Mouse (Mus musculus): ENCODE data around the gene Kcp.
A peak's percentile ranks its signal among the peaks of the same experiment; 100 is the strongest.

The Kcp gene

DNA sequence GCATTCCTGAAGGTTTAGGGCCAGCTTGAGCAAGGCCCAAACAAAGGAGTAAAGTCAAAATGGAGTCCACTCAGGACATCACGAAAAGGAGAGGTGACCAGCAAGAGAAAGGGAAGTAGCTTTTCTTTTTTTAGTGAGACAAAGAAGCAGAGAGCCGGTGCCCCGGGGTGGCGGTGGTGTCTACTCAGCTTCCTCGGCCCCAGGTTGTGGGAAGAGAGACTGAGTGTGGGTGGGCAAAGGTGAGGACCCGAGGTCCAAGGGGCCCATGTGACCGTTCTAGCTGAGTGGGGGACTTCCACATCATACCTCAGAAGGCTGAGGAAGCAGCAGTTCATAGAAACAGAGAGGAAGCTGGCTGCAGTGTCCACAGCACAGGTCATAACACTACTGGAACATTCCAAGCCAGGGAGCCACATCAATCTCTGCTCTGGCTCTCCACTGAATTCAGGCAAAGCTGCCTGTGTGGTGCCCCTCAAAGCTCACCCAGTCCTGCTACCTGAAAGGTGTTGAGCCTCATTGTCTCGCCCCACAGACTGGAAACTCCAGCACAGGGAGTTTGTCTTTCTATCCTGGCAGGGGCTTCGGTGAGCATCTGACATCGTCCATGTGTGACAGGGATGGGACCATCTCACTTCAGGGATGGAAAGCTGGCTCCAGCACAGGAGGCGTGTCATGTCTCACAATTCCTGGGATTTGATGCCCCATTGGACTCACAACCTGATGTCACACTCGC is 15.7 kb upstream of the Kcp start:
- no peak for DNase-seq (ENCODE audit: low spot score)

DNA sequence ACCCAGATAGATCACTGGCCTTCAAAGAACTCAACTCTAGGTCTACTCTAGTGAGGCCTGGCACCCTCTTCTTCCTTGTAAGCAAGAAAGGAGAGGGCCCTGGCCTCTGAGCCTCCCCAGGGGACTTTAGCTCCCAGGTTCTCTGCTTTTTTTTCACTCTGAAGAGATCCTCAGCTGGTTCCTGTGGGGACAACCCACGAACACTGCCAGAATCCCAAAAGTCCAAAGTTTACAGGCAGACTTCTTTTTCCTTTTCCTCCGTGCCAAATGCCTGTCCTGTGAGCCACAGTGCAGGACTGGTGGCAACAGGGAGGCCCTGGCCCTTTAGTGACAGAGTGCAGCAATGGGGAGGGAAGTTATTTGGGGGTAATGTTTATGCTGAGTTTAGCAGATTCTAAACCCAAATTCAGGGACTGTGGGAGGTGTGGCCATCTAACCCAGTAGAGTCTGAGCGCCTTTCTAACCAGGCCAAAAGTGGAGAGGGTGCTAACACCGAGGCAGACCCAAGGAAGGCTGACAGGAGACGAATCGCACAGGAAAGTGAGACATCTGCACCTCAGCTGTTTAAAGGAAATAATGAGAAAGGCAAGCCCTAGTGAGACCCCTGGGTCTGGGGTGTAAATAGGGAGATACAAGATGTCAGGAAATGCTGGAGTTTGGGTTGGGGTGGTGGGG is 15.0 kb upstream of the Kcp start:
- no peak for DNase-seq (ENCODE audit: low spot score)

DNA sequence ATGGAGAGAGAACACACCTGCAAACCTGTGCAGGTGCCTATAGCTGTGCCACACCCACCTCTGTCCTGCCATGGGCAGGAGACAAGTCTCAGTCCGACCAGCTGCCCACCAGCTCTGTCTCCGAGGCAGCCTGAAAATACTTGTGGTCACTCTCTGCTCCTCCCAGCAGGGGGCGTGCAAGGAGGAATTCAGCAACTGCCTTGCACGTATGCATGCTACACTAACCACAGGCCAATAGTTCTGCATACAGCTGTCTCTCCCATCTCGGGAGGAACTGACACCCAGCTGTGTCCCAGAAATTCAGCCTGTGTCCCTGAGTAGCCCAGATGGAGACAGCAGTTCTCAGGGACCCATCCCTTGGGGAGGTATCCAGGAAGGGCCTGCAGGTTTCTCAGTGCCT is 9.4 kb upstream of the Kcp start:
- DNase-seq (ENCODE audit: low spot score), result peak; percentile 74

DNA sequence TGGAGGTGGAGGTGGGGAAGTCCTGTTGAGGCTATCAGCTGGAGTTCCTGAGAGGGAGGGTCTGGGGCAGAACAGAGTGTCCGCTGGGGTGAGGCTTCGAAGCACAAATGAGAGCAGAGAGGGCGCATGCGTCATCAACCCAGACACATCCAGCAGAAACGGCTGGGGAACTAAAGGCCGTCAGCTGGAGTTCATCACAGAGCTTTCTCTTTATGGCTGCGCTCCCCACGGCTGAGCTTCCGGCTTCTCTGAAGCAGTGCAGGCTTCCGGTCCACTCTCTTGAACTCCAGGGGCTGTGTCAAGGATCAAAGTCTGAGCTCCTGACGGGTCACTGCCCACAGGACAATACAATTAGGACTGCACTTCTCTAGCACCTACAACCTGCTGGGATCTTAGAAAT is 5.5 kb upstream of the Kcp start:
- DNase-seq (ENCODE audit: low spot score), result no peak

DNA sequence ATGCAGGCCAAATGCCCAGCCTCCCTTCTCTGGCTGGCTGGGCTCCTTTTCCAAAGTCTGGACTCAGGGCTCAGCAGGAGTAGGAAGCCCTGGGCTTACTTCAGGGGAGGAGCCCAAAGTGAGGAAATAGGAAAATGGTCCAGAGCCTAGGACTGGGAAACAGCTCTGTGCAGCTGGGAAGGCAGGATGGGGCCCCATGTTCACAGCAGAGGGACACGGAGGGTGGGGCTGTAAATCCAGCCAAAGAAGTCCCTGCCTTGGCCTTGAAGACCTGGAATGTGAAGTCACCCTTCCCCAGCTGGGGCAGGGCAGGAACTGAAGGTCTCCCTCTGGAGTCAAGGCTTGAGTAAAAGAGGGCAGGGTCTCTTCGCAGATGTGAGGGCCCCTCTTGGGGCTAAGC is 1.3 kb upstream of the Kcp start:
- DNase-seq (ENCODE audit: low spot score), result no peak

DNA sequence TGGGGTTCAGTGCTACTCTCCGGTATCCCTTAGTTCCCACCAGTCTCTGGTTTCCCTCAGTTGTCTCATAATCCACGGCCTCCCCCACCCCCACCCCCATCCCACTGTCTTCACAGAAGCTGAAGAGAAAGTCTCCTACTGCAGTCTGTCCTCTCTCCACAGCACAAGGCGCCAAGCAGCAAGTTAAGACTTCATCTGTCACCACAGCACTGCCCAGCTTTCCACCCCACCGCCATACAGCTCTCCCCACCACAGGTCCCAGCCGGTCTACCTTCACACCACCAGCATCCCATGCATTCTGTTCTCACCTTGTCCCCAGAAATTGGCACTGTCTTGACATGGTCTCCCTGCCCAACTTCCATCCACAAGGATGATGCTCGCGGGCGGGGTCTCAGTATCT is 918 bp downstream of the Kcp start:
- no peak for DNase-seq (ENCODE audit: low spot score)

DNA sequence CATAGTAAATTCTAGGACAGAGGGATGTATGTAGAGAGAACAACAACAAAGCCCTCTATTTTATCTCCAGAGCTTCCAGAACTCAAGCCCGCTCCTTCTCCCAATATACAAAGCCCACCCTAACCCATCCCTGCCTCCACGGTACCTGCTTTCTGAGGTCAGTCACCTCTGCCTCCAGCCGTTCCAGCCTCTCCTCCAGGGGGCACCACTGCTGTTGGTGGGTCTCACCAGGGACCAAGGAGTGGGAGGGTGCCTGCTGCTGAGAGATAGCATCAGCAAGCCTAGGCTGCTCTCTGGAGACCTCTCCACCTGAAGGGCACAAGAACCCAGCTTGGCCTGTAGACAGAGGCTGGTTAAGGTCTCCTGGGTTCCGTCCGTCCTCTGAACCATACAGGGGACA is 2.3 kb downstream of the Kcp start:
- no peak for DNase-seq (ENCODE audit: low spot score)

DNA sequence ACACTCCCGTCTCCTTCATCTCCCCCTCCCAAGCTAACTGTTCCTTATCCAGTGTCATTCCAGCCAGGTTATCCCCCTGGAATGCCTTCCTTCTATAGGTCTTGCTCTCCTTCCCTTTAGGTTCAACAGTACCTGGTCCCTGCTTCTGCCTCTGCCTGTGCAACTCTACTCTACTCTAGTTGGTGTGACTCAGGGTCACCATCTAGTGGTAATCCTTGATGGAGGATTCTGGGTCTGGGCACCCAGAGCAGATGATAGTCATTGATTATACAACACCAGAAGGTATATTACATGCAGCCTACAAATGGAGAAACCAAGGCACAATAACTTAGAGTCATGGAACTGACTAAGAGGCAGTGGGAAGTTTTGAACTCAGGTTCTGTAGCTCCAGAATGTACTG is 6.2 kb downstream of the Kcp start:
- DNase-seq (ENCODE audit: low spot score), result peak; percentile 18

DNA sequence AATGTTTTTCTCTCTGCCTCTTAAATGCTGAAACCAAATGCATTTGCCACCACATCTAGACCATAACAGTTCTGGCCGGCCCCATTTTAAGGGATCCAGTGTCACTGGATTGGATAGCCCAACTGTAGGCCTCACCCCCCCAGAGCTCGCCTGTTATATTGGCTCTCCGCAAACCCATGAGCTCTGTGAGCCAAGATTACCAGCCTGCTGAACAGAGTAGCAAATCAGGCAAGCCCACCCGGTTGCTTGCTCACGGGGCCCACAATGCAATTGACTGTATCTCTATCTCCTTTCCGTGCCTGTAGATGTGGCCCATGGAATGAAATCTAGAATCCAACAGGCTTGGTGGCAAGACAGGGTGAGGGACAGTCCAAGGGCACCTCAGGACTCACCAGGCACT is 6.9 kb downstream of the Kcp start:
- no peak for DNase-seq (ENCODE audit: low spot score)

DNA sequence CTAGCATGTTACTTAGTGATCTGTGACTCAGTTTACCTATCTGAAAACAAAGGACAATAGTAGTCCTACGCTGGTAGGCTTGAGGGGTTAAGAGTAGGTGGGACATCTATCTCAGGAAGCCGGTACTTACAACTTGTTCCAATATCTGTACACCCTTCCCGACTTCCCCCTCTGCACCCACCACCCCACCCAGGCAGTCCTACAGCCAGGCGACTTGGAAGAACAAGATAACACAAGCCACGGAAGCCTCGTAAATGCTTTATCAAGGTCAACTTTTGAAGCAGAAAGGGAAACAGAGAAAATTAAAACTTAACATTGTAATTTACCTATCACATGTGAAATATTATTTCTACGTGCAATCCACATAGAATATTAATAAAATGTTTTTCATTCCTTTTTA is 7.6 kb downstream of the Kcp start:
- no peak for DNase-seq (ENCODE audit: low spot score)

DNA sequence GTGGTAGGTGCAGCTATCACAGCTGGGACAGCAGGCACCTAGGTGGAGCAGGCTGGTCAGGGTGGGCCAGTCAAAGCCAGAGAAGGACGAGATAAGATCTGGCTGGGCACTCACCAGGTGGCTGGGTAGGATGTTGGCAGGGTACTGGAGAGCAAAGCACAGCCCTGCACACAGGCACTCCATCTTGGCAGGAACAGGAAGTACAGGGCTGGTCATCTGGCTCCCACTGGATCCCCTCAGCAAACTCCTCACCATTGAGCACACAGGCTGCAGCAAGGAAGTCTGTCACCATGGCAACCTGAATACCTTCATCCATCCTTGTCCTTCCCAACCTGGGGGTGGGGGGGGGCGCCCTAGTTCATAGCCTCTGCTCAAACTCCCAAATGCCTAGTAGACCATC is 10.0 kb downstream of the Kcp start:
- no peak for DNase-seq (ENCODE audit: low spot score)

DNA sequence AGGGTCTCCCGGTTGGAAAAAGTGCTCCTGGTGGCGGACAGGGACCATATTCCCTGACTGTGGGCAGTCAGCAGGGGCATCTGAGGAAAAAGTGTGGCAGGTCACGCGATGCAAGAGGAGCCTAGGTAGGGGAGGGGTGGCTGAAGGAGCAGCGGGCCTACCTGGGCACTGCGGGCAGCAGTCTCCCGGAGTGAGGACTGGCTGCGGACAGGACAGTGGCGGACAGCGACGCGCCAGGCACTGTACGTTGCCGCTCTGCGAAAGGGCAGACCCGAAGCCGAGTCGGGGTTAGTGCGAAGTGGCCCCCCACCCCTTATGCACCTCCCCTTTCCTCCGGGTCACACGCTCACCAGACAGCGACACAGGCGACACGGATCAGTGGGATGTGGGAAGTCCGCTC is 11.5 kb downstream of the Kcp start:
- DNase-seq (ENCODE audit: low spot score), result no peak

DNA sequence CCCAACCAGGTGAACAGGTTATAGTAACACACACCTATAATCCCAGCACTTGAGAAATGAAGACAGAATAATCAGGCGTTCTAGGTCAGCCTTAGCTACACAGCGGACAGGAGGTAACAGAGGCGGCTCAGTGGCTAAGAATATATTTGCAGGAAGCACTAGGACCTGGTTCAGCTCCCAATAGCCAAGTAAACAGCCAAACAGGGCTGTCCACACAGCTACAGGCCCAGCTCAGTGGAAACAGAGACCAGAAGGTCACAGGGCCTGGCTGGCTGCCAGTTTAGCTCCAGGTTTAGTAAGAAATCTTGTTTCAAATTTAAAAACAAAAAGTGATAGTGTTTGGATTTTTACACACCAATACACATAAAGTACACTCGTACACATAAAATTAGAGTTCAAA is 13.7 kb downstream of the Kcp start:
- DNase-seq (ENCODE audit: low spot score), result no peak

DNA sequence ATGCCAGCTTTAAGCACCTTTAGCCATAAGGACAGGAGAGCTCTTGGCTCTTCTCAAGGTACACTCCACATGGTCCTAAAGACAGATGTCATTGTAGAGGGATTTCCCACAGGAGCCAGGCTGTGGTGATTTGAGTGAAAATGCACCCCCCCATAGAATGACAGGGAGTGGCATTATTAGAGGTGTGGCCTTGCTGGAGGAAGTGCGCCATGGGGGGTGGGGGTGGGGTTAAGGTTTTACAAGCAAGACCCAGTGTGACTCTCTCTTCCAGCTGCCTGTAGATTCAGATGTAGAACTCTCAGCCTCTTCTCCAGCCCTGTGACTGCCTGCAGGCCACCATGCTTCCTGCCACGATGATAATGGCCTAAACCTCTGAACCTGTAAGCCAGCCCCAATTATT is 21.8 kb downstream of the Kcp start:
- no peak for DNase-seq (ENCODE audit: low spot score)

DNA sequence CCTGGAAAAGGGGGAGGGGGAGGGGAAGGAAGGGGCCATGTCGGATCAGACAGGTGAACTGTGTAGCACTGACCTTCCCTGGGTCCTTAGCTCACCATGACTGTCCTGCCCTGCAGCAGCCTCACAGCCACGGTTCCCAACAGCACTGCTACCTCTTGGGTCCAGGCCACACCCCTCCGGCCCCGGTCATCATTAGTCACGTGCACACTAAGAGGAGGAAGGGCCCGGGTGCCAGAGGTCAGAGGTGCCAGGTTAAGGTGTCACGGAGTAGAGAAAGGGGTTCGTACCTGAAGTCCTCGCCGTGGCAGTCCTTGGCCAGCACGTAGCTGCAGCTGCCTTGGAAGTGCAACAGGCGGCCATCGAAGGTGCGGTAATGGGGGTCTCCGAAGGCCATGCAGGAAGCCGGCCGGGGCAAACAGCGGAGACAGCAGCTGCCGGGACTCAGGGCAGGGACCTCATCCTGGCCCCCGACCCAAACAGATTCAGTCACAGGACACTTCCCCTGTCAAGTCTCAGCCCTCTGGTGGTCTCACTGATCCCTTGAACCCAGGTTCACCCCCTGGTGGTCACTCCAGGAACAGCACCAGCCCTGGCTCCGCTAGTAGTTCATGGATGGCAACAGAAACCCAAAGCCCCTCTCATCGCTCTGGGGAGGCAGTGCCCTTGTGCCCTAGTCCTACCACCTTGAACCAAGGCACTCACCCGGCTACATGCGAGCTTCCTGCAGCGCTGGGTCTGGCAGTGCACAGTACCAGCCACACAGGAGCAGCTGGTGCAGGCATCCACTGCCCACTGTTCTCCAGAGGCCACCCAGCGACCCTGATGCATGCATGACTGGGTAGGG is 22.8 kb downstream of the Kcp start:
- DNase-seq (ENCODE audit: low spot score), result peak; percentile 61

DNA sequence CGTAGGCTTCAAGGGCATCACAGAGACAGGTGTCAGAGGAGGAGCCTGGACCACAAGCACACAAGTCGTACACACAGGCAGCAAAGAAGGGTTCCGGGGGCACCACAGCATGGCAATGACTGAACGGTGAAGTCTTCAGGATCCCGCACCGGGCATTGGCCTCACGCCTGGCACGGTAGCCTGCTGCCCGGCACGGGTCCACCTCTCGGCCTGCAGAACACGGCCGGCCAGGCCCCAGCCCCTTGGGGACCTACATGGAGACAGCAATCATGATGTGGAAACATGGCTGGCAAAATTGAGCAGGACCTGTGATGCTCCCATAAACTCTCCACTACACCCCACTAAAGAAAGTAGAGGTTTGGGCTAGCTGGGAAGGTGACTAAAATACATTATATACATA is 25.1 kb downstream of the Kcp start:
- no peak for DNase-seq (ENCODE audit: low spot score)

DNA sequence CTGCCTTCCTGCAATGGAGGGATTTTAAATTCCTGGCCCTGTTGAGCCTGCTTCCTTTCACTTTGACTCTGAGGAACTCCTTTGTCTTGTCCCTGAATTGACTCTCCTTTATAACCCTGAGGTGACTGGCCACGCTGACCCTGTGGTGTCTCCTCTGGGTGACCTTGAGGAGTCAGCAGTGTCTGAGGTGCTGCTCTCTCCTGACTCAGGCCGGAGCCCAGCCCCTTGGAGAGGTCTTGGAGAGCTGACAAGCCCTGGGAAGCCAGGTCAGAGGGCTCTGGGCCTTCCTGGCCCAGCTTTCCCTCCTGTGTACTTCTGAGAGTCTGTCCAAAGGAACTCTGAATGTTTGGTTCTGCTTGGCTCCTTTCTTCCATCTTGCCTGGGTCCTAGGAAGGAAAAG is 33.0 kb downstream of the Kcp start:
- no peak for DNase-seq (ENCODE audit: low spot score)

DNA sequence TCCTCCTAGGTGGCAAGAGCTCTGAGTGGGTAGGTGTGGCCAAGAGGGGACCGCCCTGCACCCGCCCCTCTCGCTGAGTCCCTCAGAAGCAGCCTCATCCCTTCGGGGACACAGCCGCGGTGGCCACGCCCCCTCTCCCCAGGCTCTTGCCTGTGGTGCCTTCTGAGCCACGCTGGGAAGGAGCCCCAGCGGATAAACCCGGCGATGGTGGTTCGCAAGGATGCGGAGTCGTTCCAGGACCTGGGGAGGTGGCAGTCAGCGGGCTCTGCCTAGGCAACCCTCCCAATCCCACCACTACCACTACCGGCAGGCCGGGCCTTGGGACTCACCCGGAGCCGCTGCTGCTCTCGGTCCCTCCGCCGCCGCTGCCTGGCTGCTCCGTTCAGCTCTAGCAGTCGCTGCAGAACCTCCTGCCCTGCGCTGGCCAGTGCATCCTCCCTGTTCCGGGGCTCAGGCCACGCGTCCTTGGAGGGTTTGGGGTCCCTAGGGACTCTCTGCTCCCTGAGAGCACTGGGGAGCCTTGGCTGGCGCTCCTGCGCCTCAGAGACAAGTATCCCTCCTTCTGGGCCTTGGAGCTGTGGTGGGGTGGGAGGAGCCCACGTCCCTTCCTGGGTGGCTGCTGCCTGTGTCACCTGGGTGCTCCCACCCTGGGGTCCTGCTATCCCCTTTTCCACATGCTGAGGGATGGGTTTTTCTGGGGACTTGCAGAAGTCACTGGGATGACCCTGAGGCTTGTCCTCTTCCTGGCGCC is 33.6 kb downstream of the Kcp start:
- peak; percentile 76 for DNase-seq (ENCODE audit: low spot score)

DNA sequence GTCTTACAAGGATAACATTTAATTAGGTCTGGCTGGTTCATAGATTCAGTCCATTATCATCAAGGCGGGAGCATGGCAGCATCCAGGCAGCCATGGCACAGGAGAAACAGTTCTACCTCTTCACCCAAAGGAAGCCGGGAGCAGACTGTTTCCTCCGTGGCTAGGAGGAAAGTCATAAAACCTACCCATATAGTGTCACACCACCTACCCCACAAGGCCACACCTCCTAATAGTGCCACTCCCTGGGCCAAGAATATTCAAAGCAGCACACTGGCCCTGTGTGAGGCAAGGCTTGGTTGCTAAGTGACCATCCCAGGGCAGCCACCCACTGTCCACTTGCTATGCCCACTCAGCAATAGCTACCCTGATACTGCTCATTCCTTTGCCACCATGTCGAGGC is 36.6 kb downstream of the Kcp start, which contains the start of gene Atp6v1fnb:
Gene Atp6v1fnb (plus strand): TSS at position 301 of the 400 bp plus-strand sequence.
- no peak for DNase-seq (ENCODE audit: low spot score)

DNA sequence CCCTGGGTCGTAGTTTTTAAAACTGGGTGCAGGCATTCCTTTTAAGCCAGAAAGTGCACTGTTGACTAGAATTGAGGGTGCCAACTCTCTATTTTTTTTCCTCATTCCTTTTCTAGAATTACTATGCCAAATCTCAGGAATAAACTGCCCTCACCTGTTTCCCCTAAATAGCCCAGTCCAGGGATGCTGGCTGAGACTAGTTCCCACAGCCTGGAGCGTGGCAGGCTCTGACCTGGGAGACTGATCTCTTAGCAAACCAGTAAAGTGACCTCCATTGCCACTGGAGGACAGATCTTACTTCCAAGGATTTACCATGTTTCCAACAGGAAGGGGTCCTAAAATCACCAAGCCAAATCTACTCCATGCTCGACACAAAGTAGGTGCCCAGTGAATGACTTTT is 38.9 kb downstream of the Kcp start:
- DNase-seq (ENCODE audit: low spot score), result no peak

DNA sequence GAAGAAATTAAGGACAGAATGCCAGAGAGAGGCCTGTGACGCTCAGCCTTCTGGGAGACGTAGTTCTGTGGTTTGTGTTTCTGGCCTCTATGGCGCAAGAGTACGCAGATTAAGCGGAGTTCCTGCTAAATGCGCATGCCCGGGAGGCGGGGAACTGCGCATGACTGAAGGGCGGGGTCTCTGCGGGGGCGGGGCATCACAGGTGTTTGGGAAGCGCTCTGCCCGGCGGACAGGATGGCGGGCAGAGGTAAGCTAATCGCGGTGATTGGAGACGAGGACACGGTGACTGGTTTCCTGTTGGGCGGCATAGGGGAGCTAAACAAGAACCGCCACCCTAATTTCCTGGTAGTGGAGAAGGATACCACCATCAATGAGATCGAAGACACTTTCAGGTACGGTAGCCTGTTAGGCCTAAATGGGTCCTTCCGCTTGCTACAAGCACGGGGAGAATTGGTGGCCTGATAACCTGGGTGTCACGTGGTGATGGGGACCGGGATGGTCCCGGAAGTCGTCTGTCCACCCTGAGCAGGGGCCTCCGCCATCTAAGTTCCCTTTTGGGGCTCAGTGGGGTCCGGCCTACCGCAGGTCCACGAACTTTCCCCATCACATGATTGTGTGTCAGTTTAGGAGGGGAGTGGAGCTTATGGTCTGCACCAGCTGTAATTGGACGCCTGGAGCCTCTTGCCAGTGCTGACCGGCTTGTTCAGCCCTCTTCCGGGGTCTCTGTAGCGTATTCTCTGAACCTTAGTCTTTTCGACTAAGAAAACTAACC is 40.0 kb downstream of the Kcp start, which contains the start of gene Atp6v1f:
Gene Atp6v1f (plus strand): TSS at position 136 of the 772 bp plus-strand sequence.
- DNase-seq (ENCODE audit: low spot score), result peak; percentile 93

Data from layer of hippocampus, adult 11-12 months (tissue).